Mouse (Mus musculus) c-Kit-negative CD71-positive TER-119-positive erythroid progenitor cells, embryonic 14.5 days (primary cell): ENCODE results near the gene Rpl18.

Experiments used
- DNase-seq: peaks from one replicate; pipeline ENCODE4 v3.0.0-alpha.2; 2013; ENCODE audit warnings: low read depth, low spot score

The Rpl18 gene

GRCm38 (mm10) chr7:45700301-45701015, 14.8 kb upstream of the Rpl18 start:
- no peak for DNase-seq

- DNase-seq: no peak
Observed at GRCm38 (mm10) chr7:45701072-45701471, 14.2 kb upstream of the Rpl18 start.

GRCm38 (mm10) chr7:45701607-45702006, 13.7 kb upstream of the Rpl18 start:
- no peak for DNase-seq

- DNase-seq: no peak
Observed at GRCm38 (mm10) chr7:45702316-45702715, 12.9 kb upstream of the Rpl18 start.

DNA sequence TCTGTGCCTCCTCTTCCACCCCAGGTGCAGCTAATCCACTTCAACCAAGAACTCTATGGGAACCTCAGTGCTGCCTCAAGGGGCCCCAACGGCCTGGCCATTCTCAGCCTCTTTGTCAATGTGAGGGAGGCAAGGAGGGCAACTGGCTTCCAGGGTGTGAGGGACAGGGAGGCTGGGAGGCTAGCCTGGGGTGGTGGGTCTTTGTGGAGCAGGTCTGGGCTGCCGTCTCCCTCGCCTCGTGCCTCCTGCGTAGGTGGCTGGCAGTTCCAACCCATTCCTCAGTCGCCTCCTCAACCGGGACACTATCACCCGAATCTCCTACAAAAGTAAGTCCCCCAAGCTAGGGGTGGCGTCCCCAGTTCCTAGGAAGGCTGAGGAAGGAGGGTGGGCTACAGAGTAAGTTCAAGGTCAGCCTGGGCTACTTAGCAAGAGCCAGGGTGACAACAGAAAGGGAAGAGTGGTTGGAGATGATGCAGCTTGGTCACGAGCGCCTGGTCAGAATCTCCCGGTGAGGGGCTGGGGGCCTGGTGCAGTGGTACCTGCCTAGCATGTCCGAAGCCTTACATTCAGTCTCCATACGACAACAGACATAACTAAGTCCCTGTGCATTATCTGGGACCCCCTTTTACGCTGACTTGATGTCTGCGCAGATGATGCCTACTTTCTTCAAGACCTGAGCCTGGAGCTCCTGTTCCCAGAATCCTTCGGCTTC, 12.3 kb upstream of the Rpl18 start:
- no peak for DNase-seq

DNA sequence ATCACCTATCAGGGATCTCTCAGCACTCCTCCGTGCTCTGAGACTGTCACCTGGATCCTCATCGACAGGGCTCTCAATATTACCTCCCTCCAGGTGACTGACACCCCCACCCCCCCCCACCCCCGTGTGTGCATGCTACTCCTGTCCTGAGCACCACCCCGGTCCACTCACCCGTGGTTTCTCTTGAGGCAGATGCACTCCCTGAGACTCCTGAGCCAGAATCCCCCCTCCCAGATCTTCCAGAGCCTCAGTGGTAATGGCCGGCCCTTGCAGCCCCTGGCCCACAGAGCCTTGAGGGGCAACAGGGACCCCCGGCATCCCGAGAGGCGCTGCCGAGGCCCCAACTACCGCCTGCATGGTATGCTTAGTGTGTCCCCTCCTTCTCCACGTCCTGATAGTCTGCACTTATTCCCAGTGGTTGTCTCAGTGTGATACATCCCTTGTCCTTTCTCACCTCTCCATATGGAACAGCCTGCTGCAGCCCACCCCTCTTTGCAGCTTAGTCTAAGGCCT, 11.7 kb upstream of the Rpl18 start:
- DNase-seq: no peak

DNA sequence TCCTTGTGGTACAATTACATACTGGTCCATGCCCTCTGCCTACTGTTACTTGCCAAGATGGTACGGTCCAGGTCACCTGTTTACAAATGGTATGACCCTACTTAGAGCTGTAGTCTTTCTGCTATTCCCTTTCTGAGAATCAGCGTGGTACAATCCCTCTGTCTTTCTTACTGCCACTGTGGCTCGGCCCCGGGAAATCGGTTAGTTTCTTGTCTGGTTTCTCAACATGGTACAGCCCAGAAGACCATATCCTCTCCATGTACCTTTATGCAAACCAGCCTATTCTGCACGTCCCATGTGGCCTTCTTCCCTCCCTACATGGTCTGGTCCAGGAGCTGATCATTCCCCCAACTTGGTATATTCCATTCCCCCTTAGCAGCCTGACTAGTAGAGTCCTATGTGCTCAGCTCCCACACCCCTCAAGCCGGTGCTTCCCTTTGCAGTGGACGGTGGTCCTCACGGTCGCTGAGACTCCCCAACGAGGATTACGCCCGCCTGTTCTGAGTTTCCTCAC, 11.2 kb upstream of the Rpl18 start:
- no peak for DNase-seq

GRCm38 (mm10) chr7:45704730-45705442, 10.4 kb upstream of the Rpl18 start, which contains the start of gene Dbp:
Gene Dbp, plus strand, starts transcription at chr7:45705088.
- no peak for DNase-seq

GRCm38 (mm10) chr7:45705443-45705864, 9.8 kb upstream of the Rpl18 start:
- DNase-seq: no peak

GRCm38 (mm10) chr7:45705873-45706281, 9.4 kb upstream of the Rpl18 start:
- no peak for DNase-seq

GRCm38 (mm10) chr7:45706721-45707241, 8.5 kb upstream of the Rpl18 start:
- no peak for DNase-seq

DNA sequence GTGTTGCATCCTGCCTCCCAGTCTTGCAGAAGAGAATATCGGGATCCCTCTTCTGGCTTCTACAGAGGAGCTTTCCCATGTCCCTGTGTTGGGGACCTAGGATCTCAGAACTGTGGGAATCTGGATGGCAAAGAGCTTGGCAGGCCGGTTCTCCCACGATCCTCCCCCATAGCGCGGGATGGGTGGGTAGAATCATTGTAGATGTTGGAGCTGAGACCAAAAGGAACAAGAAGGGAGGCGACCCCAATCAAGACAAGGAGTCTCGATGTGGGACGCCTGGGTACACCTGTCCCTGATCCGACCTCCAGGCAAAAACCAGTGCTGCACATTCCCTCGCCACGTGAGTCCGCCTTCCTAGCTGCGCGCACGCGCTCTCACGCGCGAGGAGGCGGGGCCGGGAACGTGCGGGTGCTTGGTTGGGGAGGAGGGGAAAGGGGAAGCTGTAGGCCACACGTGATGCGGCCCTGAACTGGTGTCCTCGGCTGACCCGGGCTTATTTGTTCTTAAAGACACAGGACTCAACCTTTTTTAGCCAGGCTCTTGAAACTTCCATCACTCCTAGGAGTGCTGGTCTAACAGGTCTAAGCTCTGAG, 7.8 kb upstream of the Rpl18 start:
- no peak for DNase-seq

- DNase-seq: no peak
Observed at GRCm38 (mm10) chr7:45708221-45708761, 7.0 kb upstream of the Rpl18 start.

DNA sequence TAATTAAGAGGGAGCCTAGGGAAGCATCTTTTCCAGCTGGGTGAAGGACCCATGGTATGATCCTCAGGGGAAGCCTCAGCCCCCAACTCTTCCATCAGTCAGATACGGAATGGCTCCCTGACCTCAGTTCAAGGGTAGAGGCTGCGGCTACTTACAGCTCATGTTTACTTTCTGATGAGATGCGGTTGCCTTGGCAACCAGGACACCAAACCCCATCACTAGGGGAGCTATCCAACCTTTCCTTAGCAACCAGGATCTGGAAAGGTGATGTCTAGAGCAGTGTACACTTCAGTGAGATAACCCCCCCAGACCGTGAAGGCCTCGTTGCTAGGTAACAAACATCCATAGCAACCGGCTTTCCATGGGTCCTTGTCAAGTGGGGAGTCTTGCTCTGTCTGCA, 6.2 kb upstream of the Rpl18 start:
- DNase-seq: no peak

- DNase-seq: no peak
Observed at GRCm38 (mm10) chr7:45709677-45710355, 5.4 kb upstream of the Rpl18 start.

DNA sequence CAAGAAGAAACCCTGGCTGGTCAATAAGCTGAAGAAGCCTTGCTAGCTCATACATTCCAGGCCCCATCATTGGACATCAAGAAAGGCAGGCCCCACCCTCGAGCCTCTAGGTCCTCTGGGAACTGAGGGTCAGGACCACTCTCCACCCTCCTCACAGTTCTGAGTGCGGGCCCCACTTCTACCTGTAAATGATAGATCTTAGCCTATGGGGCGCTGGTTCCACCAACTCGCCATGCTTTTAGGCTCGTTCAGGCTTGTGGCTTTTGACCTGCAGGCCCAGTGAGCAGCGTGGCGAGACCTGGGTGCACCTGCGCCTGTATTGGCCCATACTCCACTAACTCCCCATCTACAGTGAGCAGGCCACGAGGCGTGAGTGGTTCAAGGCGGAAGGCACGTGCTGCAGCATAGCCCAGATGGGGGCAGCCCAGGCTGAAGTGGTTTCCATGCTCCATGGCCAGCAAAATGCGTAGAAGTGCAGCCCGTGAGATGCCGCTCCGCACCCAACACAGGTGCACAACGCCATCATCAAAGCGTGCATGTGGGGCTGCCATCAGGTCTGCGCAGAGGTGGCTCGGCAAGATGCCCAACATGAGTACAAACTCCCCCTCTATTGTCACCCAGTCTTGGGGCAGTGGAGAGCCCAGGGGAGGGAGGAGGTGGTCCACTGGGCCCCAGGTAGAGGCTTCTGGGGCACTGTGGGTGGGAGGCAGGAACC, 4.6 kb upstream of the Rpl18 start:
- DNase-seq: no peak

- no peak for DNase-seq
Observed at GRCm38 (mm10) chr7:45711316-45712021, 3.8 kb upstream of the Rpl18 start.

DNA sequence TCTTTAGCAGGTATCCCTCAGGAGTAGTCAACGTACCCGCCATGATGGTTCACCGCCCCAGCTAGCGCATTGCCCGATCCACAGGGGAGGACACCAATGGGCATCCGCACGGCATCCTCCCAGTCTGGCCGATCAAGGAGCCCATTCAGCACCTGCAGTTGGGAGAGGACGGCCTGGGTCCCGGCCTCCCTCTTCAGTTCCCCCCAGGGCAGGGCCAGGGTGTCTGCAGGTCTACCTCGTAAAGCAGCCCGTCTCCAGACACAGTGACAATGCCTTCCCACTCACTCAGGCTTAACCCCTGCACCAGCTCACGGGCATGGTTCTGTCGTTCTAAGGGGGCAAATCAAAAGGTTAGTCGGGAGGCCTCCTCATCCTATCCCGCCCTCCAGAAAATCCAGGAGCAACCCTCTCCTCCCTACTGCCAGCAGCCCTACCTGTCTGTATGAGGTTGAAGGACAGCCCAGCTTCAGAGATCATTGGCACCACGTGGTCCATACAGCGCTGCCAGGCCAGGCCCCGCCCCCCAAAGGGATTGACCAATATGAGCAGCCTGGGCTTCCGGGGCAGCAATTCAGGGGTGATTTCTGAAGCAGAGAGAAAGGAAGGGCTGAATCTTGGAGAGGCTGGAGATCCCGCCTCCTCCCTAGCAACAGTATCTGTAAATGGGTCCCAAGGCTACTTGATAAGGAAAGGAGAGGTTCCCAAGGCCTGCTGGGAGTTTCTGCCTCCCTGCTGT, 3.1 kb upstream of the Rpl18 start:
- no peak for DNase-seq

DNA sequence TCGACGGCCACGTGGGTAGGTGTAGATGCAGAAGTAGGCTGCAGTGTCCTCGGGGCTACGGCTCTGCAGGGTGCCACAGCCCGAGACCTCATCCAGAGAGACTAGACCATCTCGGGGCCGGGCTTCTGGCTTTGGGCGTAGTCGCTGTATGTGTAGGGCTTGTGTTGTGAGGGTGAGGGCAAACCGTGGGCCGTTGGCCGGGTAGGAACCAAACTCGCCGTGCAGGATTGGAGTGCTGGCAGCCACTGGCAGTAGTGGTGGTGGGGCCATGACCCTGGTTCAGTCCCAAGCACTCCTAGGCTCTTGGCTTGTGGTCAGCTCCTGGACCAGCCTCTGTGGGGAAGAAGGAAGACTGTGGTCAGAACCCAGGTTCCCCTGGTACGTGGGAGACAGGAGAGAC, 1.9 kb upstream of the Rpl18 start:
- DNase-seq: no peak
